Mouse (Mus musculus) adrenal gland, adult 8-10 months (tissue): ENCODE measurements at regions not wholly inside any gene's neighbourhood (a gene's known extent, or its start where the extent isn't known, plus 50 kb on each side); places are given as distances from the start of the nearest gene placed in this dataset.

Experiments used
- DNase-seq: peaks from one replicate; pipeline ENCODE4 v3.0.0; 2022

DNA sequence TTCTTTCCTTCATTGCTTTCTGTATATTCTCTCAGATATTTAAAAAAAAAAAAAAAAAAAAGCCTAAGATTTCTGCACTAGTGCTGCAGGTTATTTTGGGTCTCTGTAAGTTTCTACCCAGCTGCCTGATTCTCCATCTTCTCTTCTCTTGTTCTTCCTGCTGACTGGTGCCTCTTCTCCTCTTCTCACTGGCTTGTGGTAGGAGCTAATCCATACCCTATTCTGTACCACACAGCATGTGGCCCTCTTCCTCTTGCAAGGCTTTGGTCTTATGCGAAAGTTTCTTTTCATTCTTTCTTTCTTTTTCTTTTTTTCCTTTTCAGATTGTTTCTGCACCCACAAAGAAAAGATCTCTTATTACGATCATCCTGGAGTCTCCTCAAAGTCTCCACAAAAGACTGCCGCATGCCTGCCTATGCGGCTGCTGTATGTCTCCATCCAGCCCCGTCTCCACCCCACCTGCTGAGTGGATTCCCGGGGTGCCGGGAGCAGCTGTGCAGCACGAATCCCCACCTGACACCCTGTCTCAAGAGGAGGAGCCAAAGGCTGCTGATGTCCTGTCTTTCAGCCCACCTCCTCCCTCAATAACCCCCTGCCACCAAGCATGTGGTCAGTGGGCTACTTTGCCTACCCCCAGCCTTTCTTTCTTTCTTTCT lies 66.3 kb downstream of the Ythdf1 start:
- no peak for DNase-seq

DNA sequence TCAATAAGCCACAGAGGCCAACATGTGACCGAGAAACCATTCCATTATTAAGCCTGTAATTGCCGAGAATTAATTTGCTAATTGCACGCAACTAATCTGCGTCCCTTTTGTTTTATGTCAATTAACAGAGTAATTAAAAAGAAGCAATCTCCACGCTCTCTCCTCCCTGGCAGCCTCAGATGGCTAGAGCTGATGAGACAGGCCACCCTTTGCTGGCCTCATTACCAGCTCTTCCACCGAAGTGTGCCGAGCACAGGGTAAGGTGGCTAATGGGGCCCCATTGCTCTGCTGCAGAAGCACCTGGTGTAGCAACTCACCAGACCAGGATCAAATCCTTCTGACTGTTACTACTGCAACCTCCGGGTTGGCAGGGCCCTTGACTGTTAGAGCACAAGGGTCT lies 70.8 kb upstream of the Bhlhe23 start:
- no peak for DNase-seq

DNA sequence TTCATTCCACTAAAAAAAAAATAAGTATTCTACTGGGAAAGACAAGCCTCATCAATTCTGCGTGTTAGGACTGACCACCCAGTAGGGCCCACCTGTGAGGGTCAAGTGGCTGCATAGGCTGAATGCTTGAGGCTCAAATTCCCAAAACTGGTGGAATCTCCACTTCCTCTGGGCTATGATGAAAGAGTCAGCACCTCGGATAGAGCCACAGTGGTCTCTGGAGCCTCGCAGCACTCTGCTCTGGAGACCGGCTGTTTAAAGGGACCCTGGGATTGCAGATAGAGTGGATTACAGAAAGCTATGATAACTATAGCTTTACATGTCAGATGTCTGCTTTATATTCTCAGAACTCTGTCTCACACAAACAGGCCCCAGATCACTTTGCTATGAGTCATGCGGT lies 68.3 kb upstream of the Bhlhe23 start:
- no peak for DNase-seq

DNA sequence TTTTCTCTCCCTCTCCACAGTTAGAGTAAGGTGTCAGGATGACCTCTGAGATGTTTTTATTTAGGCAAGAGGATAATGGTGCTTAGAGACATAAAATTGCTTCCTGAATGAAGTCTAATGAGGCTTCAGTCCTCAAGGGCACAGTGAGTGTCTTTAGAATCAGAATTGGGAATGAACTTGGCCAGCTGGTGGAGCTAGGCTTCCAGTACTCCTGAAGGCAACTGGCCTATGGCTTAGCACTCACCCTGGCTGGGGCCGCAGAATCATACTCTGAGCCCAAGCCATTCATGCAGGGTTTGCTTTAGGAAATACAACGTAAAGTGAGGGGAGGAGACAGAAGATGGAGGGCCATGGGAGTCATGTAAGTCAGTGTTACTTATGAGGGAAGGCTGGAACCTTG lies 67.0 kb upstream of the Bhlhe23 start:
- DNase-seq = no peak

DNA sequence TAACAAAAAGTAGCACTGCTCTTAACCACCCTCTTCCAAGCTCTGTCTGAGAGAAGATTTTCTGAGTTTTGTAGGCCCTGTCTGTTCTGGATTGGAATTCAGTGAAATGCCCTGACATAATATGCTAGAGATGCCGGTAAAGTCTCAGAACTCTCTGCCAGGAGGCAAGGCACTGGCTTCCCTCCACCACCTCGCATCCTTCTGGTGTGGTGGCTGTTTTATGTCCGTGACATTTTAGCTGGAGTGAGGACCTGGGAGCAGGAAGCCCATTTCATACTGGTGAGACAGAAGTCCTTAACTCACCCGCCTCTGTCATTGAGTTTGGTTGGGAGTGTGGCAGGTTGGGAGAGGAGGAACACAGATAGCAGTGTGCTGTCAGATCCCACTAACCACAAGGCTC lies 62.4 kb upstream of the Bhlhe23 start:
- peak; percentile 32 for DNase-seq

DNA sequence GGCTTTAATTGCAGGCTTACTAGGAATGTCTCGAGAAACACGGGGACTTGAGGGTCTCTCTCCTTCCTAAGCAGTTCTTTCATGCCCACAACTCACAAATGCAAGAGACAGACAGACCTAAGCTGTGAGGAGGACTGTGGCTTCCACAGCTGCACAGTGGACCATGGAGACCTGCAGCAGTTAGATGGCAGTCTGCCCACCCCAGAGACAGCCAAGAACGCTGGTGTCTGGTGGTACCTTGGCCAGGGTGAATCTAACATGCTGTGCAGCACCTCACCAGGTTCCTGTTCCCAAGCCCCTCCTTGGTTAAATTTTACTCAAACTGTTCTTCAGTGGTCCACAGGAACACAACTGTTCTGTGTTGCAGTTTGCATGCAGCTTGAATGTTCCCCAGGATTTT lies 61.3 kb upstream of the Bhlhe23 start:
- no peak for DNase-seq

DNA sequence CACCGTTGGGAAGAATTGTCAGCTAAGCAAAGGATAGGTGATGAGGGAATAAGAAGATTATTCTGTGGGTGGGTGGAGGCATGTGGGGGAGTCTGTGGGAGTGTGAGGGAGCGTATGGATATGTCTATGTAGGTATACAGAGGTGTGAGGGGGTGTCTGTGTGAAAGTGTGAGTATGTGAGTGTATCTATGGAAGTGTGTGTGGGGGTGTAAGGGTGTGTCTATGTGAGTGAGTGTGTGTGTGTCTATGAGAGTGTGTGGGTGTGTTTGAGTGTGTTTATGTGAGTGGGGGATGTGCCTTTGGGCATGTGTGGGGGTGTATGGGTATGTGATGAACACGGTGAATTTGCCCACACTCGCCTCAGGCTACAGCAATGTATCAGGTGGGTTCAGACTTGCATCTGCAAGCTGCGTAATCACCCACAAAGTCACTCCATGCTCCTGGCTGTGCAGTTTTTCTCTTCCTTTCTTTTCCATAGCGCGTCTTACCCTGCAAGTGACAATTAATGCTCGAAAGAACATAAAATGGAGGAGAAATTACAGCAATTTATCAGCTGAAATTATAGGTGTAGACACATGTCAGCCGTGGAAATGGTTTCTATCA lies 60.7 kb upstream of the Bhlhe23 start:
- no peak for DNase-seq

DNA sequence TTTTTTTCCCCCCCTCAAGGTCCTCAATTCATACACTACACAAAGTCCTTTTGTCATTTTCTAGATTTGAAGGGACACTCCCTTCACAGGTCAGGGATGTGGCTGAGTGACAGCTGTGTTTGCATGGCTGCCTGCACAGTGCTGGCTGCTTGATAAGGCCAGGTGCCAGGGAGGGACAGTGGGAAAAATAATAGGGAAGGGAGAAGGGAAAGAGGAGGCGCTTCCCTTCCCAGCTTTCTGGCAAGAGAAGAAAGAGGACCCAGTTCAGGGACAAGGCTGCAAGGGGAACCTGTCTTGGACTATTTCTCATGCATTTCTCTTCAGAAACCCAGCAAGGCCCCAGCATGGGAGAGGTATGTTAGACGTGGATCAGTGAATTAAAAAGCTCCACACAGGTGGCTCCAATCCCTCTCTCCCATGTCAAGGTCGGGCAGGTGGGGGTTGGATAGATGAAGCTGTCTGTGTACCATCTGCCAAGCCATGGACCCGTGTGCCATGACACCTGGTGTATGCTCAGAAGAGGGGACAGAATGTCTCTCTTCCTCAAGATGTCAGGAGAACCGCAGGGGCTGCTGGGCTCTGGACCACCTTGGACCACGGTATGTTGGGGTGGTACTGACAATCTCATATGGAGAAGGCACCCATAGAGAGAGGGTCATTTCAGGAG lies 59.4 kb upstream of the Bhlhe23 start:
- DNase-seq = peak; percentile 36

DNA sequence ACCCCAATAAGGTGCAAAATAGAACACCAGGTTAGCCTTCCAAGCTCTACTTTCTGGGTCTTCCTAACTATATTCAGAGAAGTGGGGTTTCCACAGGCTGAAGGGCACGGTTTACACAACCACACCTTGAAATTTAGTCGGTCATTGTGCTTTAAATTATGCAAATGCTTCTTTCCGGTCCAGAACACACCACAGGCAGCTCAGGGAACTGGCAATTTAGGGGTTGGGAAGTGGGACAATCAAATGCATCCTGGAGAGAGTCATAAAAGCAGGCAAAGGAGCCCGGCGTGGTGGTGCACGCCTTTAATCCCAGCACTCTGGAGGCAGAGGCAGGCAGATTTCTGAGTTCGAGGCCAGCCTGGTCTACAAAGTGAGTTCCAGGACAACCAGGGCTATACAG lies 56.0 kb upstream of the Bhlhe23 start:
- no peak for DNase-seq

DNA sequence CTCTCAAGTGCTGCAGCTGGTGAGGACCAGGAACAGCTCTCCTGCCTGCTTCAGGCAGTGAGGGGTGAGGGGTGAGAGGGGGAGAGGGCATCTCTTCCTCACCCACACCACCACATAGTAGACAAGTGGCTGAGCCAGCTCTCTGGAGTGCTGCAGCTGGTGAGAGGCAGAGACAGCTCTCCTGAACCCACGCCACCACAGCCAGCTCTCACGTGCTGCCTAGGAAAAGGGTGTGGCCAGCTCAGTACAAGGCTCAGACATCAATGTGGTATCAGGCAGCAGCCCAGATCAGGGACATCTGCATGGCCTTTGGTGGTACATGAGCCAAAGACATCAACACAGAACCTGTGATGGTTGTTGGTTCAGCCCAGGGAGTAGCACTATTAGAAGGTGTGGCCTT lies 53.9 kb upstream of the Bhlhe23 start:
- no peak for DNase-seq

DNA sequence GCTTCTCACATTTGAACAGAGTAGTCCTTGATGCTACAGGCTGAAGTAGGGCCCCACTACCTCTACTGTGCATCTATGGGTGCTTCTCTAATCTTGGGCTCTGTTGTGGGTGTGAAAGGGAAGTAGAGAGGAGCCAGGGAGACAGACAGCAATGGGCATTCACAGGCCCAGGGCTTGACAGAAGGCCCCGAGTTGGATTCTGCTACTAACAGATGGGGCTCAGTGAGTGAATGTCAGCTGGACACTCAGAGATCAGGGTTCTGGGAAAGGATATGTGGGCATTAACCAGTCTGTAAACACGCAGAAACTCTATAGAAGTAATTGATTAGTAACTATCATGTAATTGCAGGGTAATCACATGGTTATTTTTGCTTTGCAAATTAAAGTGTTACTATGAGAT lies 51.4 kb upstream of the Bhlhe23 start:
- DNase-seq = no peak

DNA sequence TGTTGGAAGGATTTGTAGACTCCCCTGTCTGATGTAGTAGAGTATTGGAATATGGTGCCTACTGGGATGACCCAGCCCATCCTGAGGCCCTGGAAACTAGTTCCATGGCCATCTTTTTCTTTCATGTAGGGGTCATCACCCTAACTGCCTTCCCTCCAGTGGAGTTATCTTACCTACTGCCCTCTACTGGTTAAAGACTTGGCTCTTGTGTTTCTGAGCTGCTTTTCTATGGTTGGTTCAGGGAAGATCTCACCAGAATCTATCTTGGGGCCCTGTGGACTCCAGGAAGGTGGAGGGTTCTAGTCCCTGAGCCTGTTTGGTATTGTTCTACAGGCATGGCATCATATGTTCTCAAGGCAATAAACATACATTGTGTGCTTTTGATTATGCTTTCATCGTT lies 50.0 kb upstream of the Bhlhe23 start:
- no peak for DNase-seq
